Mouse (Mus musculus) embryonic fibroblast, embryonic 13.5 days (primary cell): ENCODE results near the gene Slc22a20. TPM values are rescaled to one million over a fixed set of nuclear protein-coding genes. Genes with fewer than 3 reads are reported as not detected.

Experiments used
- H3K27ac ChIP-seq: 2 replicates; pipeline ENCODE4 v1.5.1; 2012; ENCODE audit warnings: low read length, control low read depth, inconsistent platforms; ENCODE audit not compliant: insufficient read depth
- H3K4me1 ChIP-seq: 2 replicates; pipeline ENCODE4 v1.6.1; 2011; ENCODE audit warnings: low read length; ENCODE audit not compliant: control insufficient read depth, insufficient read depth
- H3K4me3 ChIP-seq: 2 replicates; pipeline ENCODE4 v1.5.1; 2011; ENCODE audit warnings: mild to moderate bottlenecking, control low read depth, low read length; ENCODE audit not compliant: insufficient read depth
- CTCF ChIP-seq: IDR thresholded peaks from 2 replicates; pipeline ENCODE4 v1.5.1; 2011; ENCODE audit warnings: mild to moderate bottlenecking, control low read depth, low read length, moderate library complexity, borderline replicate concordance; ENCODE audit not compliant: insufficient read depth
- POLR2A ChIP-seq: IDR thresholded peaks from 2 replicates; pipeline ENCODE4 v1.6.1; 2011; ENCODE audit warnings: low read depth, mild to moderate bottlenecking, control low read depth, low read length, moderate library complexity
- polyA plus RNA-seq: library from polyadenylated mRNA; stranded (reverse); fragments of >200 nt; gene quantifications from 2 replicates; pipeline ENCODE4 v1.2.4, GENCODE M21; 2011; ENCODE audit warnings: low read depth; ENCODE audit not compliant: missing spikeins, insufficient read length

The Slc22a20 gene
- polyA plus RNA-seq, 1 experiment = not detected

GRCm38 (mm10) chr19:5966786-5967185 is 19.2 kb downstream of the Slc22a20 start:
- H3K4me1 ChIP-seq = no peaks in the 10 kb centered on the region
- TF ChIP-seq POLR2A (no peak), CTCF (no peak)

DNA sequence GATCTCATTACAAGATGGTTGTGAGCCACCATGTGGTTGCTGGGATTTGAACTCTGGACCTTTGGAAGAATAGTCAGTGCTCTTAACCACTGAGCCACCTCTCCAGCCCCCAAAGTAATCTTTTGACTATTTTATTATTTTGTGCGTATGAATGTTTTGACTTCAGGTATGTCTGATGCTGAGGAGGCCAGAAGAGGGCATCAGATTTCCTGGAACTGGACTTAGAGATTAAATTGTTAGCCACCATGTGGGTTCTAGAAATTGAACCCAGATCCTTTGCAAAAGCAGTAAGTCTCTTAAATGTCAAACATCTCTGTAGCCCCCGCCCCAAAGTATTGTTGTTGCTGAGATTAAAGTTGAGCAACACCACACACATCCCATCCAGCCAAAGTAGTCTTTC is 20.0 kb downstream of the Slc22a20 start:
- Histone ChIP-seq H3K4me1 (no peaks in the 10 kb centered on the region), H3K4me3 (no peak overlapping the region), H3K27ac (no peak overlapping the region)
- TF ChIP-seq POLR2A = no peak
- TF ChIP-seq CTCF = no peak

More at GRCm38 (mm10) chr19:5966786-5967185, 19.2 kb downstream of the Slc22a20 start:
- H3K27ac ChIP-seq = no peak overlapping the region
- H3K4me3 ChIP-seq = no peak overlapping the region

DNA sequence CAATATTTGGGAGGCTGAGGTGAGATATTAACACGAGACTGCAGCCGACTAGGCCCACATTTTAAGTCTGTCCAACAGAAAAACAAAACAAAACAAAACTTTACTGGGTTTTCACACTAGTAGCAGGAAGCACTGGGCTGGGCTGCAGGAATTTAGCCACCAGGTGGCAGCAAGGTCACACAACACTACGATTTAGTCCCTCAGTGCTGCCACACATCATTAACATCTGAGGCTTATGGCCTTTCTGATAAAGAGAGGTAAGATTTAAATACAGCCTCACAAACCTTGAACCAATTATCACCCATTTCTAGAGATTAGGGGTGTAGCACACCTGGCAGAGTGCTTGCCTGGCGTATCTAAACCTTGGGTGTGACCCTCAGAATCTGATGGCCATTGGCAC is 20.7 kb downstream of the Slc22a20 start:
- peak; percentile 87 for TF ChIP-seq CTCF
- TF ChIP-seq POLR2A = no peak
- H3K27ac ChIP-seq = no peak overlapping the region
- H3K4me3 ChIP-seq = no peak overlapping the region
- H3K4me1 ChIP-seq = no peaks in the 10 kb centered on the region

DNA sequence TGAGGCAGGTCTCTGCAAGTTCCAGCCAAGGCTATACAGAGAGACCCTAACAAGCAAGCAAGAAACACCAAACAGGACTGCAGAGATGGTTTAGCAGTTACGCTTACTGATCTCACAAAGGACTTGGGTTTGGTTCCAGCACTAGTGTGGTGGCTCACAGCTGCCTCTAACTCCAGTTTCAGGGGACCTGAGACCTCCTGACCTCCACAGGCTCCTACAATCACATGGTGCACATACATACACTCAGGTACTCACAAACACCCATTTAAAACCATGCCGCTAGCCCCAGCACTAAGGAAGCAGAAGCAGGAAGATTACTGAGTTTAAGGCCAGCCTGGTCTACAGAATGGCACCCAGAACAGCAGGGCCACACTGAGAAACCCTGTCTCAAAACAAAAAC is 21.1 kb downstream of the Slc22a20 start:
- TF ChIP-seq CTCF (no peak), POLR2A (no peak)
- H3K4me3 ChIP-seq = peak overlapping the region; percentile 92; the same call in 1 of the 2 replicates
- H3K27ac ChIP-seq = no peak overlapping the region
- H3K4me1 ChIP-seq = no peaks in the 10 kb centered on the region

GRCm38 (mm10) chr19:5963883-5964562 is 21.9 kb downstream of the Slc22a20 start, which contains the start of gene Pola2:
Pola2 (minus strand) TSS chr19:5964202.
- peak within 1 kb of the TSS; percentile 92 for H3K4me3 ChIP-seq
- TF ChIP-seq CTCF (no peak), POLR2A (peak; percentile 66)
- H3K4me1 ChIP-seq = no peaks in the 10 kb centered on the region
- H3K27ac ChIP-seq = peak within 1 kb of the TSS; percentile 43

GRCm38 (mm10) chr19:5962651-5963050 is 23.3 kb downstream of the Slc22a20 start:
- TF ChIP-seq POLR2A = no peak
- peak; percentile 28; the same call in 1 of the 2 replicates for TF ChIP-seq CTCF
- Histone ChIP-seq H3K27ac (no peak overlapping the region), H3K4me3 (peak overlapping the region; percentile 92), H3K4me1 (no peaks in the 10 kb centered on the region)

- H3K27ac ChIP-seq = no peak overlapping the region
- H3K4me1 ChIP-seq = peaks cover 13% of the 10 kb centered on the region; the same call in 1 of the 2 replicates
- H3K4me3 ChIP-seq = no peak overlapping the region
- TF ChIP-seq POLR2A (no peak), CTCF (no peak)
Measured at GRCm38 (mm10) chr19:5957371-5957770, 28.6 kb downstream of the Slc22a20 start.

- no peak for TF ChIP-seq POLR2A
- TF ChIP-seq CTCF = 0 out of 2 replicates have a peak, but pooled peaks have one; percentile 16
- H3K27ac ChIP-seq = peak overlapping the region; percentile 17; the same call in 1 of the 2 replicates
- H3K4me3 ChIP-seq = no peak overlapping the region
- peaks cover 13% of the 10 kb centered on the region; the same call in 1 of the 2 replicates for H3K4me1 ChIP-seq
Measured at GRCm38 (mm10) chr19:5956685-5957084, 29.3 kb downstream of the Slc22a20 start.

- peaks cover 13% of the 10 kb centered on the region; the same call in 1 of the 2 replicates for H3K4me1 ChIP-seq
- TF ChIP-seq CTCF (no peak), POLR2A (no peak)
- H3K27ac ChIP-seq = peak overlapping the region; percentile 17
- H3K4me3 ChIP-seq = no peak overlapping the region
Measured at GRCm38 (mm10) chr19:5955704-5956670, 30.0 kb downstream of the Slc22a20 start.
